Mouse (Mus musculus) frontal cortex, postnatal 25 days (tissue): ENCODE results near the gene Nnat.

Experiments
- DNase-seq, 2 experiments: peaks; one replicate each; pipeline ENCODE4 v3.0.0; 2022; ENCODE audit warnings: low spot score in 2 of 2

Gene Nnat

DNA sequence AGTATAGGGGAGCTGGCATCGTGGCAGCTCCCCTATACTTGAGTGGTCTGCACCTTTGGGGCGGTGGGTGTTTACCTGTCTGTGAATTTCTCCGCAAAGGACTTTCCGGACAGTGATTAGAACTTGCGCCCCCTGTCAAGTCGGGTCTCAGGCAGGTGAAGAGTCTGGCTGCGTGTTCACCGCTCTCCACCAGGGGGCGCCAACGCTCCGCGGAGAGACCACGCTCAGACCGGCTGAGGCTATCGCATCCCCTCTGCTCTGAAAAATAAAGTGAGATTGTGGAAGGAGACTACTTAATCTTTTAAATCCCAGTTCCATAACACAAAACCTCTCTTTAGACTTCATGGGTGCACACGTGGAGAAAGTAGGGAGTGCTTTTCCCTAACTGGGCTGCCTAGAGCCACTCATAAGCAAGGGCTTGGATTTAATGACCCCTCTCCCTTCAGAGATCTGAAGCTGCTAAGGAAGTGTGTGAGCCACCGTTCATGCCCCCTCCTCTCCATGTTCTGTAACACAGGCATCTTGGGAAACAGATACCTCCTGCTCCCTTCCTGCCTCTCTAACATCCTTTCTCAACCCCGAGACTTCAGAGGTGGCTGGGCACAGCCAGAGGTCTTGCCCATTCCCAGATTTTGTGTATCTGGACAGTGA lies 45.3 kb downstream of the Nnat start:
- peak; percentile 70 to 77 for DNase-seq

GRCm38 (mm10) chr2:157607542-157608236 lies 47.8 kb downstream of the Nnat start:
- DNase-seq, result no peak

DNA sequence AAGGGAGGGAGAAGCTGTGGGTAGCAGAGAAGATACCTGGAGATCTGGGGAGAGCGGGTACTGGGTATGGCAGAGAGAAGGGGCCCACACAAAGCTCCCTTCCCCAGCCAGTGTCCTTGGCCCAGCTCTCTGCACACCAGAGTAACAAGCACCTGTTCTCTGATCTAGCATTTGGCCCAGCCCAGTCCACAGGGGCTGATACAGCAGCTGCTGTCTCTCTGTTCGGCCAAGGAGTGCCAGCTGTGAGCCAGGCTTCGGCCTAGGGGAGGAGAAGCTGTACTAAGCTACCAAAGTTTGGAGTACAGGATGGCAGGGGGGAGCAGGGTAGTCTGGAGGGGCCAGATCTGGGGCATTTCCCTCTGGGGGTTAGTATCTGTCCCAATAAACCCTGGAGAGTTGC lies 51.9 kb downstream of the Nnat start:
- no peak for DNase-seq
